Mouse (Mus musculus) brain, embryonic 14.5 days (tissue): Measurements from ENCODE around the gene Lmntd1.

Experiments used
- CTCF ChIP-seq: fragments of 200-500 bp; IDR thresholded peaks from 2 replicates; pipeline ENCODE4 v1.5.1; 2012; ENCODE audit warnings: inconsistent platforms, mild to moderate bottlenecking, moderate library complexity, borderline replicate concordance; ENCODE audit not compliant: insufficient read depth, insufficient read length; ENCODE audit errors: extremely low read depth
- POLR2A ChIP-seq: fragments of 200-500 bp; IDR thresholded peaks from 2 replicates; pipeline ENCODE4 v1.6.1; 2012; ENCODE audit warnings: mild to moderate bottlenecking, inconsistent platforms, borderline replicate concordance; ENCODE audit not compliant: poor library complexity, insufficient read depth, insufficient read length, severe bottlenecking; ENCODE audit errors: extremely low read depth

DNA sequence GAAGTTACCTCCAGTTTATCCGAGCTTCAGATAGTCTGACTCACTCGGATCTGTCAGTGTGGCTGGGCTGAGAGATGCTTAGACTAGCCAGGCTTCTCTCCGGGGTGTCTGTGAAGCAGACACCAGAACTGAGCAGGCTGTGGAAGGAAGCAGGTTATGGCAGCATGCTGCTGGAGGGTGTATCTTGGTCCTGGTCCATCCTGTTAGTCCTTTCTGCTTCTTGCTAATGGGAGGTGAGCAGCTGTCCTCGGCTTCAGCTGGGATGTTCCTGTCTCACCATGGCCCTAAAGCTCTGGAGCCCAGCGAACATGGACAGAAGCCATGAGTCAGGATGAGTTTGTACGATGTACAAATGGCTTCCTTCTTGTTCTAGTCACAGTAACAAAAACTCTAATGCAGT is 45.0 kb upstream of the Lmntd1 start:
- no peak for TF ChIP-seq POLR2A
- no peak for TF ChIP-seq CTCF
